Mouse (Mus musculus) left cerebral cortex, adult 2 months (tissue): ENCODE results near the gene Ank3. TPM values are rescaled to one million over a fixed set of nuclear protein-coding genes. Genes with fewer than 3 reads are reported as not detected.

Experiments used
- DNase-seq, 2 experiments: peaks; one replicate each; pipeline ENCODE4 v3.0.0; 2021 to 2022; ENCODE audit warnings: low spot score in 2 of 2, mixed read lengths in 1 of 2; ENCODE audit errors: extremely low spot score in 1 of 2
- H3K27ac ChIP-seq: fragments of 200-600 bp; 2 replicates; pipeline ENCODE4 v1.8.1; 2022
- H3K4me3 ChIP-seq: fragments of 200-600 bp; 2 replicates; pipeline ENCODE4 v1.8.1; 2022
- CTCF ChIP-seq: fragments of 200-600 bp; IDR thresholded peaks from 2 replicates; pipeline ENCODE4 v1.8.1; 2022; ENCODE audit warnings: antibody characterized with exemption, mild to moderate bottlenecking, moderate library complexity
- intact Hi-C: fragments of 180-260 bp; cut with DNase I; formaldehyde crosslinking; loops from one replicate; pipeline ENCODE4 v1.15.1; 2025
- total RNA-seq, 2 experiments: library from RNA; stranded (reverse); gene quantifications; 2 replicates each; pipeline ENCODE4 v1.2.3; 2021

Ank3 gene
- total RNA-seq, 2 experiments from 2014 or later = 520 to 555 TPM

DNA sequence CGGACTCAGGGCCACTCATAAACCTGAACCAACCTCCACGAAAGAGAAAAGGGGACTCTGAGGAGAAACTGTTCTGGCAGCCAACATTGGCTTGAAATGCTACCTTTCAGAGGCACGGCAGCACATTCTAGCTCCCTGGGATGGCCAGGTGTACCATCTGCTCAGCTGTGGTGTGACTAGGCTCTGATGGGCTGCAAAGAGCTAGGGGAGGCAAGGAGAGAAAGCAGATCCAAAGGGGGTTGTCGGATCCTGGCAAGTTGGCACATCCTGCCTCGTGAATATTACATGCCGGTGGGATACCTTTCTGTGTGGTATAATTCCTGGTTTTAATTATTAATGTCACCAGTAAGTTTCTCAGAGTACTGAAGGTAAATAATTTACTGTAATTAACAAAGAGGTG, 548.5 kb downstream of the Ank3 start:
- no peak for DNase-seq
- intact Hi-C loops = no loop called here
- H3K27ac ChIP-seq = peak overlapping the region; percentile 51; the same call in 1 of the 2 replicates
- TF ChIP-seq CTCF = no peak
- H3K4me3 ChIP-seq = no peak overlapping the region

DNA sequence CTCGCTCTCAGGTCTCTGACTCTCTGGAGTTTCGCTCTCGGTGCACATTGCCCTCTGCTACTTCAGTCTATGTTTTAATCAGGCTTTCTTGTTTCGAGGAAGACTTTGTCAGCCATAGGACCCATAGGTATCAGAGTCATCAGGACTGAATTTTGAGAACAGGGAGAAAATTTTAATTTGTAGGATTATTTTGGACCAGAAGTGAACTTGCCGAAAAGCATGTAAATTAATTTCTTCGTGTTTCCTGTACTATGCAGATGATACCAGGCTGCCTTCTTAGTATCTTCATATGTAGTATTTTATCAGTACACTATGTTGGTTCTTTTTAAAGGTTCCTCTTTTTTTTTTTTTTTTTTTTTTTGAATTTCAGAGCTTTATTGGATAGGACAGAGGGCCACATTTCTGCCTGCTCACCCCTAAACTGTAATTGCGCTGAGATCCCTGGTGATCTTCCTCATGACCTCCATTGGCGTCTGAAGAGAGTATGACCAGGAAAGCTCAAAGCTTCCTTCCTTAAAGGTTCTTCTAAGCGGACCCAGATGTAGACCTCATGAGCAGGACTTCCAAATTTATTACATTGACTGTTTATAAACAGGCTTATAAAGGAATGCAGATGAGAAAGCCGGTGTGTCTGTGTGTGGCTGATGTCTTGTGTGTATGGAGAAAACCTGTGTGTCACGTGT, 551.8 kb downstream of the Ank3 start:
- H3K4me3 ChIP-seq = no peak overlapping the region
- intact Hi-C loops = no loop called here
- H3K27ac ChIP-seq = no peak overlapping the region
- TF ChIP-seq CTCF = no peak
- no peak for DNase-seq

DNA sequence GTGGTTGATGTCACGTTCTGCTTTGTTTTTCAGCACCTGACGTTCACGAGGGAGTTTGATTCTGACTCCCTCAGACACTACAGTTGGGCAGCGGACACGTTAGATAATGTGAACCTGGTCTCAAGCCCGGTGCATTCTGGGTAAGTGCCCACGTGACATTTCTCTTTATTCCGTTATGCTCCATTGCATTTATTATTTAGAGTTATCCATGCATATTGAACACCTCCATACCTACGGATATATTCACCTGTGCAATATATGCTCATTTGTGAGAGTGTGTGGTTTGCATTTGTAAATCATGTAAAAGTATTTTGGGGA, 552.3 kb downstream of the Ank3 start:
- H3K4me3 ChIP-seq = no peak overlapping the region
- no peak overlapping the region for H3K27ac ChIP-seq

DNA sequence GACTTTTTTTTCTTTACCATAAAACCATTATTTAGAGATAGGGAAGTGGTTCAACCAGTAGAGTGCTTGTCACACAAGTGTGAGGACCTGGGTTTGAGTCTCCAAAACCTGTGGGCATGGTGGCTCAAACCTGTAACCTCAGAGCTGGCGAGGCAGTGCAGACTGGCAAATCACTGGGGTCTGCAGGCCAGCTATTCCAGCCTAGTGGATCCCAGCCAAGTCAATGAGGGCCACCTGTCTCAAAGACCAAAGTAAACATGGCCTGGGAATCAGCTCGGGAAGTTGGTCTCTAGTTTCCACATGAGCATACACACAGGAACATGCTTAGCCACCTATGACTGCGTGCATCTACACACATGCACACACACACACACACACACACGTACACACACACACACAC, 552.9 kb downstream of the Ank3 start:
- Histone ChIP-seq H3K4me3 (no peak overlapping the region), H3K27ac (no peak overlapping the region)
- TF ChIP-seq CTCF = no peak
- DNase-seq = no peak
- intact Hi-C loops = no loop called here

More for the DNA sequence above, 552.3 kb downstream of the Ank3 start:
- intact Hi-C loops = no loop called here
- DNase-seq = no peak
- TF ChIP-seq CTCF = no peak

DNA sequence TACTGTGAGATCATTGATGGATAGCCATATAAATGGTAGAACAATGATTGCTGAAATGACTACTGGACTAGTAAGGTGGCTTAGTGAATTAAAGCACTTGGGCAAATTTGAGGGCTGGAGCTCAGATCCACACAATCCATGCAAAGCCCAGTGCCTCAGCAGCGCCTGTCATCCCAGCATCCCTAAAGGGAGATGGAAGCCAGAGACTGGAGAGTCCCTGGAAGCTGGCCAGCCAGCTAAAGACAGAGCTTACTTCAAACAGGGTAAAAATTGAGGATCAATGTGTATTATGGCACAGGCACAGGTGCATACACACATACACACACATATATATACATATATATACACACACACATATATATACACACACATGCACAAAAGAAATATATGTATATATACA, 553.7 kb downstream of the Ank3 start:
- DNase-seq = no peak
- no peak overlapping the region for H3K27ac ChIP-seq

DNA sequence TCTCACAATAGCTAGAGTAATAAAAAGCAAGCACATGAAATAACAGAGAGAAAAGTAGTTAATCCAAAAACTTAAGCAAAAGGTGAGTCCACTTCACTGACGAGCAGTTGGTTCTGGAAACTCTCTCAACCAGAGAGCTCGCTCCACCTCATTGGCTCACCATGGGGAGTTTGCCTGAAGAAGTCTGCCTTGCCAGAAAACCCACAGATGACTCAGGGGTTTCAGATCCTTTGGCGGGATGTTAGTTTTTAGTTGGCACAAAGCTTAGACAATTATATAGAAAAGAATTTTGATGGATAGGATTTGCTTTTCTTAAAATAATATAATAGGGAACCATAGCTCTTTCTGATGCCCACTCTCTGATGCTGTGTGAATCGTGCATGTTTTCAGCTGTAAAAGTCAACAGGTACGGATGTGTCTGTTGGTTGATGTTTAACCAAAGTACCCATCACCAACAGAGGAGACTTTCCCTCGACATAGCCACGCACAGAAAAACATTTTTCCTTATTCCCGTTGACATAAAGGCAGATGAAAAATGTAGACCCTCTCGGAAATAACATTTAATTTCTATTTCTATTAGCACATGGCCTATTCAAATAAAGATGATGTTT, 556.2 kb downstream of the Ank3 start:
- Histone ChIP-seq H3K27ac (no peak overlapping the region), H3K4me3 (no peak overlapping the region)
- TF ChIP-seq CTCF = no peak
- DNase-seq = no peak
- intact Hi-C loops = no loop called here

More for the DNA sequence above, 553.7 kb downstream of the Ank3 start:
- TF ChIP-seq CTCF = no peak
- intact Hi-C loops = no loop called here
- H3K4me3 ChIP-seq = no peak overlapping the region

DNA sequence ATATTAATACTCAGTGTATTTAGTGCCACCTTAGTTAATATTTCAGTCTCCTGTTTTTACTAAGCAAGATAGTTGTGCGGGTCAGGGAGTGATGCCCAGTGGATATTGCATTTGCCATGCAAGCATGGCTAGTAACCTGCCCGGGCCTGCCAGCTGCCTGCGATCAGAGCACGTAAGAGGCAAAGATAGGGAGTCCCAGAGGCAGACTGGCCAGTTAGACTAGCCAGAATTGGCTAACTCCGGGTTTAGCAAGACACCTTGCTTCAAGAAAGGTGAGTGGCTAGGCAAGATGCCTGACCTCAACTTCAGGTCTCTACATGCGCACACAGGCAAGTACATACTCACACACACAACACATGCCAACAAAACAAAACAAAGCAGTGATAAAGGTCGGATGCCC, 563.7 kb downstream of the Ank3 start:
- TF ChIP-seq CTCF = no peak
- Histone ChIP-seq H3K27ac (peak overlapping the region; percentile 50; the same call in 1 of the 2 replicates), H3K4me3 (no peak overlapping the region)
- no peak for DNase-seq
- intact Hi-C loops = loop anchor here (5.0 kb wide), 3 partner anchors 60 to 510 kb away; no protein-coding TSS in a partner anchor

DNA sequence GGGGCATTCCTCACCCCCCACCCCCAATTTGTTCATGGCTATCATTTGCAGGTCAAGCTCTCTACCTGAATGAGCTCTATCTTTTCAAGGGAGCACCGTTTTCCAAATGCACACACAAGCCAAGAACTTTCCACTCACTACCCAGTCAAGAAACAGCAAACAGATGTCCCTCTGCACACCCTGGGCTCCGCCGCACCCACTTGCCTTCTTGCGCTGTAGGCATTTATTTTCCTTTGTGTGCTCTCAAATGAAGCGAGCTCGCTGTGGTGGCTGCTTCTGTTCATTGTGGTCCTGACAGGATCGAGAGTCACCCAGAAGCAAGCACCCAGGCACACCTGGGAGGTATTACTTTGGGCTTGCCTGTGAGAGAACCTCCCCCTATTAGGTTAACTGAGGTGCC, 564.4 kb downstream of the Ank3 start:
- TF ChIP-seq CTCF = no peak
- no peak overlapping the region for H3K4me3 ChIP-seq
- peak in 1 of 2 experiments; percentile 40 for DNase-seq
- intact Hi-C loops = loop anchor here (5.0 kb wide), 3 partner anchors 61 to 511 kb away; no protein-coding TSS in a partner anchor
- H3K27ac ChIP-seq = peak overlapping the region; percentile 6; the same call in 1 of the 2 replicates

DNA sequence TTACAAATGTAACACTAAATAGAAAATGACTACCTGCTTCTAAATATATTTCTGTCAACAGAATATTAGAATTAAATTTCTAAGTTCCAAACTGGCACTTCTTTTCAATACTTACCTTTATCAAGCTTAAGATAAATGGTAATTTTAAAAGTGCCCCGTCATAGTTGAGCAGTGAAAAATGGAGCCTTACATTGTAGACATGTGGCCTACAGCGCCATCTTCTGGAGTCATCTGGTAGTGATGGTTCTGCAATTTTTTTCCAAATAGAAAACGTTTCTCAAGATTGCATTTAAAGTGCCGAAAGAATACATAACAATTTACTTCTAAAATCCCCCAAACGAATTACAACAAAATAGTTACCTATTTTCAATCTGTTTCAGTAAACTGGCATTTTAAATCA, 566.0 kb downstream of the Ank3 start:
- DNase-seq = peak in 1 of 2 experiments; percentile 51
- intact Hi-C loops = loop anchor here (1.0 to 5.0 kb wide), 4 partner anchors 62 to 512 kb away; no protein-coding TSS in a partner anchor
- peak; percentile 87 for TF ChIP-seq CTCF

DNA sequence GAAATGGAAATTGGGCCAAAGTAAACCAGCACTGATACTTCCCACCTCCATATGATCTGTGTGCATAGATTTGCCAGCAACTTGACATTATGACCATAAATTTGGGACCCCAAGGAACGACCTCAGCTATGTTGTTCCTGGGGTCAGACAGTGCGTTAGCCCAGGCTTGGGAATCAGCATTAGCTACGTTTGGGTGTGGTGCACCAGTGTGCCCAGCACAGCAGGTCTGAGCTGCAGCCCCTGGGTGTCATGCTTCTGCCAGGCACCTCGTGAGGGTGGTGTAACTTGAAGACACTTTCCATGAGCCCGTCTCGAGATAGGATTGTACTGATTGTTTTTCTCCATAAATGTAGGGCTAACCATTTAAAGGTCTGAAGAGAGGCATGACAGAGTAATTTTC, 566.5 kb downstream of the Ank3 start:
- no peak for TF ChIP-seq CTCF
- H3K4me3 ChIP-seq = no peak overlapping the region
- DNase-seq = no peak
- intact Hi-C loops = no loop called here
- no peak overlapping the region for H3K27ac ChIP-seq

More for the DNA sequence above, 566.0 kb downstream of the Ank3 start:
- Histone ChIP-seq H3K27ac (peak overlapping the region; percentile 67), H3K4me3 (no peak overlapping the region)

DNA sequence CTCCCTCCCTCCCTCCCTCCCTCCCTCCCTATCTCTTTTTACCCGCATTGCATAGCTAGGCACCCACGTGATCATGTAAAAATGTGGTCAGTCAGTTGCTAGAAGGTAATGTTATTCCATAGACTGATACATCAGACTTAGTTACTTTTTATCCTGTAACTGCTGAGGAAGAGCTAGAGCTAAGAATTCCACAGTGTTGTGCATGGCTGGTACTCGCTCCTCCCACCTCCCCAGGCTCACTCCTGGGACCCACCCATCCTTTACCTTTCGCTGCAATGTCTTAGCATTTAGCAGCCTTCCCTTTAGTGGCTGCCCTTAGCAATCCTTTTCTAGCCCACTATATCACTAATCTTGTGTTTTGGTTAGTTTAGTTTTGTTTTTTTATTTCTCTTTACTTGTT, 569.4 kb downstream of the Ank3 start:
- DNase-seq = no peak
- no peak for TF ChIP-seq CTCF
- intact Hi-C loops = no loop called here
- H3K27ac ChIP-seq = no peak overlapping the region
- H3K4me3 ChIP-seq = no peak overlapping the region

DNA sequence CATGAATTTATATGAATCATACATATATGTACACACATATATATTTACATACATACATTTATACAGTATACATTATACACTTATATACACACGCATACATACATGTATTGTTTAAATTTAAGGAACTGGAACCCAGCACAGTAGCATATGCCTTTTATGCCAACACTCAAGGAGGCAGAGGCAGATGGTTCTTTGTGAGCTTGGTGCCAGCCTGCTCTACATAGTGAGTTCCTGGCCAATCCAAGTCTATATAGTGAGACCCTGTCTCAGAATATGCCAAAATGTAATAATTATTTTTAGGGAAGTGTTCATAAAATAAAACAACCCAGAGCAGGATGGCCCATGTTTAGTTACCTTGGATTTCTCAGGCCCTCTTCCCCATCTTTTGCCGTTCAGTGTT, 581.1 kb downstream of the Ank3 start:
- DNase-seq = no peak
- H3K27ac ChIP-seq = no peak overlapping the region
- intact Hi-C loops = no loop called here
- no peak for TF ChIP-seq CTCF
- no peak overlapping the region for H3K4me3 ChIP-seq
